Mouse (Mus musculus) liver, adult 2 months (tissue): ENCODE data around the gene Endov. TPM values are rescaled to one million over a fixed set of nuclear protein-coding genes. Genes with fewer than 3 reads are reported as not detected.

Experiments
- DNase-seq: peaks from one replicate; pipeline ENCODE4 v3.0.0-alpha.2; 2011; ENCODE audit warnings: low read depth, low spot score; ENCODE audit errors: extremely low read depth
- H3K27ac ChIP-seq: fragments of 200-500 bp; replicated peaks from 2 replicates; pipeline ENCODE4 v1.5.1; 2012; ENCODE audit warnings: low read depth, mild to moderate bottlenecking, control low read depth, inconsistent platforms, low read length; ENCODE audit not compliant: insufficient read depth
- H3K27me3 ChIP-seq: fragments of 200-500 bp; 2 replicates; pipeline ENCODE4 v1.6.1; 2012; ENCODE audit warnings: mild to moderate bottlenecking, moderate library complexity, low read length, inconsistent platforms; ENCODE audit not compliant: control insufficient read depth, insufficient read depth
- H3K36me3 ChIP-seq: fragments of 200-500 bp; 2 replicates; pipeline ENCODE4 v1.6.1; 2012; ENCODE audit warnings: low read length, inconsistent platforms; ENCODE audit not compliant: control insufficient read depth, insufficient read depth
- H3K4me1 ChIP-seq: fragments of 200-500 bp; 2 replicates; pipeline ENCODE4 v1.6.1; 2011; ENCODE audit warnings: low read length; ENCODE audit not compliant: control insufficient read depth, insufficient read depth
- H3K4me3 ChIP-seq: fragments of 200-500 bp; 2 replicates; pipeline ENCODE4 v1.5.1; 2011; ENCODE audit warnings: low read depth, mild to moderate bottlenecking, control low read depth, low read length, moderate library complexity; ENCODE audit not compliant: insufficient read depth
- H3K79me2 ChIP-seq: fragments of 200-500 bp; 2 replicates; pipeline ENCODE4 v1.6.1; 2012; ENCODE audit warnings: inconsistent platforms, mild to moderate bottlenecking, low read length, moderate library complexity; ENCODE audit not compliant: control insufficient read depth, insufficient read depth
- H3K9ac ChIP-seq: fragments of 200-500 bp; 2 replicates; pipeline ENCODE4 v1.6.1; 2012; ENCODE audit warnings: low read depth, mild to moderate bottlenecking, control low read depth, inconsistent platforms, low read length
- CTCF ChIP-seq: fragments of 200-500 bp; IDR thresholded peaks from 2 replicates; pipeline ENCODE4 v1.5.1; 2011; ENCODE audit warnings: low read depth, low read length, control low read depth
- POLR2A ChIP-seq: fragments of 200-500 bp; IDR thresholded peaks from 2 replicates; pipeline ENCODE4 v1.6.1; 2011; ENCODE audit warnings: low read length, control low read depth; ENCODE audit not compliant: insufficient read depth; ENCODE audit errors: extremely low read depth
- whole genome bisulfite sequencing: fragments of 180-500 bp; shearing (Covaris S2); methylation state at CpG from one replicate; pipeline ENCODE4 v1.1.7; 2018; 5-methylcytosine and 5-hydroxymethylcytosine counted together
- polyA plus RNA-seq: library from polyadenylated mRNA; depleted of rRNA; stranded (reverse); fragments of >200 nt; gene quantifications from 2 replicates; pipeline ENCODE4 v1.2.3, GENCODE M21; 2012; rRNA removed
- total RNA-seq: library from RNA; depleted of rRNA; stranded (reverse); fragments of >200 nt; gene quantifications from 2 replicates; pipeline ENCODE4 v1.2.3, GENCODE M21; 2014; rRNA removed

Endov gene
- total RNA-seq (2.3 and 2.6 TPM in 2 replicates), polyA plus RNA-seq (8.7 and 9.8 TPM in 2 replicates)

DNA sequence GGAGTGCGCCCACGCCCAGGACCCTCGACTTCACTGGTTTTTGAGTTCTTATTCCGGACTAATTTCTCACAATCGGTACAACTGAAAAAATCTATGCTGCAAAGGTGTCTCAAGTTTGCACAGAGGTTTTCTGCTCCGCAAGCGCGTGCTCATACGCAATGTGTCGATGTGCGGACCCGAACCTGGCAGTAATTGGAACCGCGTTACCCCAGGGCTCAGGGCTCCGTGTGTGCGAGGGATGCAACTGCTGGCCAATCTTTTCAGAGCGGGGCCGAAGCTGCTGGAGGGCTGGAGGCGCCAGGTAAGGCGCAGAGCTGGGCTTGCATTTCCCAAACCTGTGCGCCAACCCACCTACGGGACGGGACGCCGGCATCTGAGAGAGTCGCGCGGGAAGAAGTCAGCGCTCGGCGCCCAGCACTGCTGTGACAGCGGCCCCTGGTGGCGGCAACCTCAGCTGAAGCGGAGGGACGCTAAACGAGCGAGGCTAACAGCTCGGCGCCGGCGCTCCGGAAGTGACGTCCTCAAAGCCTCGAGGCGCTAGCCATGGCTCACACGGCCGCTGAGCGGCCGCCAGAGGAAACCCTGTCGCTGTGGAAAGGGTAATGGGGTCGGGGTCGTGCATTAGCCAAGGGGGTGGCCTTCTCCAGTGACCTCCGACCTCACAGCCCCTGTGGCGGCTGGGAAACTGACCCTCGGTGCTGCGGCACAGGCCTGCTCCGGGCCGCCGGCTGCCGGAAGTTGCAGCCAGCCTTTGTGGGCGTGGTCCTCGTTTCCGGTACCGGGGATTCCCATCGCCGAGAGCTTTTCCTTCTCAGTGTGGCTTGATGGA lies at the start of gene Endov:
TSS of gene Endov (plus strand) at position 487 of the 829 bp plus-strand sequence.
- peak within 1 kb of the TSS; percentile 96 for H3K9ac ChIP-seq
- WGBS, result 1% methylated on average over 66 of the region's 66 CpGs

DNA sequence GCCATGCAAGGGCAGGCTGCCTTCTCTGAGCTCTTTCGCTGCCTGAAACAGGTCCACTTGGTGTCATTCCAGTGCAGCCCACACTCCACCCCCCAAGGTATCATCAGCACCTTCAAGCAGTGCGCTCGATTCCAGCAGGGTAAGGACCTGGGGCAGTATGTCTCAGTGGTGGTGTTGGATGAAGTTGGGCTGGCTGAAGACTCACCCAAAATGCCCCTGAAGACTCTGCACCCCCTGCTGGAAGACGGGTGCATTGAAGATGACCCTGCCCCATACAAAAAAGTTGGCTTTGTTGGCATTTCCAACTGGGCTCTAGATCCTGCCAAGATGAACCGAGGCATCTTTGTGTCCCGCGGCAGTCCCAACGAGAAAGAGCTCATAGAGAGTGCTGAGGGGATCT lies 48.9 kb upstream of the Endov start:
- peaks cover 83% of the 10 kb centered on the region for H3K36me3 ChIP-seq

More for the DNA sequence above, at the start of gene Endov:
- peaks cover 4% of the 10 kb centered on the region for H3K4me1 ChIP-seq
- peaks cover 3% of the 10 kb centered on the region; the same call in 1 of the 2 replicates for H3K79me2 ChIP-seq
- H3K4me3 ChIP-seq, result peak within 1 kb of the TSS; percentile 86
- H3K36me3 ChIP-seq, result peaks cover 15% of the 10 kb centered on the region
- H3K27ac ChIP-seq, result peak within 1 kb of the TSS; percentile 93
- no peaks in the 10 kb centered on the region for H3K27me3 ChIP-seq
- DNase-seq, result peak; percentile 85
- TF ChIP-seq CTCF (peak; percentile 89), POLR2A (0 out of 2 replicates have a peak, but pooled peaks have one; percentile 28)

DNA sequence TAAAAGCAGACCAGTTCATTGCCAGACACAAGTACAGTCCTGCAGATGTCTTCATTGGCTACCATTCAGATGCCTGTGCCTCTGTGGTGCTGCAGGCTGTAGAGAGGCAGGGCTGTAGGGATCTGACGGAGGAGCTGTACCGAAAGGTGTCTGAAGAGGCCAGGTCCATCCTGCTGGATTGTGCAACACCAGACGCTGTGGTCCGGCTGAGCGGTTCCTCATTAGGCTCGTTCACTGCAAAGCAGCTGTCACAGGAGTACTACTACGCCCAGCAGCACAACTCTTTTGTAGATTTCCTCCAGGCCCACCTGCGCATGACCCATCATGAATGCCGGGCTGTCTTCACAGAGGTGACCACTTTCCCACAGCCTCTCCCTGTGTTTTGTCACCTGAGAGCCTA lies 47.7 kb upstream of the Endov start:
- 89% methylated on average over 9 of the region's 9 CpGs for WGBS
- no peak for DNase-seq
- TF ChIP-seq CTCF, result no peak
- no peak for TF ChIP-seq POLR2A
- Histone ChIP-seq H3K4me3 (no peak overlapping the region), H3K36me3 (peaks cover 82% of the 10 kb centered on the region), H3K27me3 (no peaks in the 10 kb centered on the region), H3K27ac (no peak overlapping the region), H3K4me1 (no peaks in the 10 kb centered on the region), H3K9ac (no peak overlapping the region), H3K79me2 (no peaks in the 10 kb centered on the region)

More for the DNA sequence above, 48.9 kb upstream of the Endov start:
- Histone ChIP-seq H3K27ac (no peak overlapping the region), H3K4me1 (no peaks in the 10 kb centered on the region), H3K9ac (no peak overlapping the region), H3K27me3 (no peaks in the 10 kb centered on the region), H3K79me2 (no peaks in the 10 kb centered on the region), H3K4me3 (no peak overlapping the region)
- WGBS, result 89% methylated on average over 8 of the region's 8 CpGs
- no peak for DNase-seq
- TF ChIP-seq CTCF (peak; percentile 41), POLR2A (no peak)

- Histone ChIP-seq H3K9ac (no peak overlapping the region), H3K4me3 (no peak overlapping the region), H3K79me2 (no peaks in the 10 kb centered on the region), H3K27me3 (no peaks in the 10 kb centered on the region), H3K36me3 (peaks cover 85% of the 10 kb centered on the region), H3K4me1 (no peaks in the 10 kb centered on the region), H3K27ac (no peak overlapping the region)
- 82% methylated on average over 4 of the region's 4 CpGs for WGBS
- no peak for DNase-seq
- TF ChIP-seq POLR2A (no peak), CTCF (no peak)
Observed at GRCm38 (mm10) chr11:119456097-119456496, 35.0 kb upstream of the Endov start.

DNA sequence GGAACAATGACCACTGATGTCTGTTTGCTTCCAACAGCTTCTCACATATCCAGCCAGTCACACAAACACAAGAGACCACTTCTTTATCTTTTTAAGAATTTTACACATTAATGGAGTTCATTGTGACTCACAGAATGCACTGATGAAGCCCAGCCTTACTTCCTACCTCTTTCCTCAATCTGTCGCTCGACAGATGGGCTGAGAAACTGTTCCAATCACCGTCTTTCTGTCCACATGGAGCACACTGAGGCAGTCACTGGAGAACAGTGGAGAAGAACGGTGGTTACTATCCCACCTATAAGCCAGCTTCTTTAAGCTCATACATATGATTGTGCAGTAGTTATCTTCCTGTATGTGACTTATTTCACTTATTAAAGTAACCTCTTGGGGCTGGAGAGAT lies 13.3 kb upstream of the Endov start:
- Histone ChIP-seq H3K4me3 (no peak overlapping the region), H3K4me1 (peaks cover 4% of the 10 kb centered on the region), H3K27me3 (no peaks in the 10 kb centered on the region), H3K27ac (no peak overlapping the region), H3K79me2 (no peaks in the 10 kb centered on the region), H3K9ac (no peak overlapping the region), H3K36me3 (peaks cover 87% of the 10 kb centered on the region)
- TF ChIP-seq CTCF (no peak), POLR2A (no peak)
- no peak for DNase-seq
- whole genome bisulfite sequencing, result 95% methylated on average over 4 of the region's 4 CpGs

DNA sequence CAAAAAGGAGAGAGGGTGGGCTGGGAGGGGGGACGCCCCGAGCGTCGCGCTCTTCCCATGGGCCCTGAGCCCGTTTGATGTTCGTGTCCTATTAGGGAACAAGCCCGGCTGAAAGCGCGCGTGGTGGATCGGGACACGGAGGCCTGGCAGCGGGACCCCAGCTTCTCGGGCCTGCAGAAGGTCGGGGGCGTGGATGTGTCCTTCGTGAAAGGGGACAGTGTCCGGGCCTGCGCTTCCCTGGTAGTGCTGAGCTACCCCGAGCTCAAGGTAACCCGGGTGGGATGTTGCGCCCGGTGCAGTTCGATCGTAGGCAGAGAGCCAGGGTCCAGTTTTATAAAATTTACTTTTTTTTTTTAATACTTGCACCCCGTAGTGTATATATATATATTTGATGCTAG lies 542 bp downstream of the Endov start:
- peaks cover 3% of the 10 kb centered on the region; the same call in 1 of the 2 replicates for H3K79me2 ChIP-seq
- peak overlapping the region; percentile 86 for H3K4me3 ChIP-seq
- TF ChIP-seq CTCF, result no peak
- H3K27ac ChIP-seq, result 0 out of 2 replicates have a peak overlapping the region, but pooled peaks have one; percentile 18
- no peaks in the 10 kb centered on the region for H3K27me3 ChIP-seq
- DNase-seq, result no peak
- peaks cover 10% of the 10 kb centered on the region for H3K36me3 ChIP-seq
- peaks cover 4% of the 10 kb centered on the region for H3K4me1 ChIP-seq
- WGBS, result 4% methylated on average over 27 of the region's 27 CpGs
- peak overlapping the region; percentile 96 for H3K9ac ChIP-seq
